Mouse (Mus musculus): ENCODE data around the gene Gm43638. TPM values are rescaled to one million over a fixed set of nuclear protein-coding genes. Genes with fewer than 3 reads are reported as not detected.
A peak's percentile ranks its signal among the peaks of the same experiment; 100 is the strongest.
"Not testable (repeated sequence)": the region's sequence is repeated elsewhere in the genome, so short reads cannot be mapped to it uniquely, and the experiment has no call there.

The Gm43638 gene
- polyA plus RNA-seq, 1 experiment from 2014 or later = not detected

DNA sequence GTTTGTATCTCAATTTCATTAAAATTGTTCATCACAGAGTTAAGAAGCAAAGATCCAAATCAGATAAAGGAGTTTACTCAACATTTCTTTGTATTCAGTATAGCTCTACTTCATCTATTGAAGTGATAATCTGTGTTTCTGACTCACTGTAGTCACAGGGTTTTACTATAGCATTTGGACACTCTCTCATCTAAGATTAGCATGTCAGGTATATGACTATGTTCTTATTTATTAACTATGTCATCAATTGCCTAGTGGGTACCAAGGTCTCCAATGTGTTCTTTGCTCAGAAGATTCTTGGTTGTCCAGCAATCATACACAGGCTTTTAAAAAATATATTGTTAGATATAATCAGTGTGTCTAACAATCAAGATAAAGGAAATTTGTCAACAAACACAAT lies 31.1 kb downstream of the Gm43638 start:
- Histone ChIP-seq H3K27me3 (ENCODE audit: poor library complexity, severe bottlenecking) (no peaks in the 10 kb centered on the region), H3K36me3 (replicated peaks) (no peaks in the 10 kb centered on the region), H3K4me3 (no peak overlapping the region), H3K4me1 (no peaks in the 10 kb centered on the region), H3K9me3 (no peaks in the 10 kb centered on the region), H3K27ac (no peak overlapping the region)
- DNase-seq (ENCODE audit: extremely low spot score, low spot score) = no peak

DNA sequence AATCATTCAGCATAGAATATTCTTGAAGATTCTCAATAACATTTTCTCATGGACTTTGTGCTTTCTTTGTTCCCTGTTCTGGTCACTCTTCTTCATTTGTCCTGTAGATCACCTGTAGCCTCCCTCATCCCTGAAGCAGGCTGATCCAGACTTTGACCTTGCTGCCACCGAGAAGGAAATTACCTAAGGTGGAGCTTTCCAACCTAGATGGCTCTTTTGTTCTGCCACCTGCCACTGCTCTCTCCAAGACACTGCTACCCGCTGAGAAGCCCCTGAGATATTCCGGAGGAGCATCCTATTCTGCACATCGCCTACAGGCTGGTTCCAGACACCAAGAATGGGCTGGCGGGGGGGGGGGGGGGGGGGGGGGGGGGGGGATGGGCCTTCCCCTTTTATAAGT lies 34.1 kb downstream of the Gm43638 start:
- WGBS = 66% methylated on average over 3 of the region's 5 CpGs
- H3K27me3 ChIP-seq (ENCODE audit: poor library complexity, severe bottlenecking); H3K36me3 ChIP-seq (replicated peaks); H3K9me3 ChIP-seq; H3K4me1 ChIP-seq; H3K27ac ChIP-seq; H3K4me3 ChIP-seq; DNase-seq (ENCODE audit: extremely low spot score, low spot score): not testable (repeated sequence)

DNA sequence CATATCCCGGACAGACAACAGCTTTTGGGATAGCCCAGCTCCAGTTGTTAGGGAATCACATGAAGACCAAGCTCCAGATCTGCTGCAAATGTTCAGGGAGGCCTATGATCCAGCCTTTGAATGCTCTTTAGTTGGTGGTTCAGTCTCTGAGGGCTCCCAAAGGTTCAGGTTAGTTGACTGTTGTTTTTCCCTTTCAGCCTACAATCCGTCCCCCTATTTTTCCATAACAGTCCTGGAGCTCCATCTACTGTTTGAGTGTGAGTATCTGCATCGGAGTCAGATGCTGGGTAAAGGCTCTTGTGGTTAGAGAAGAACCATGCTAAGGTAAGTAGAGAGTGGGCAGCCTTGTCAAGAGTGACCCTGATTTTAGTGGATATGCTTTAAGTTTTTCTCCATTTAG lies 50.3 kb downstream of the Gm43638 start:
- Histone ChIP-seq H3K27me3 (ENCODE audit: poor library complexity, severe bottlenecking) (no peaks in the 10 kb centered on the region), H3K9me3 (no peaks in the 10 kb centered on the region), H3K36me3 (replicated peaks) (no peaks in the 10 kb centered on the region), H3K4me3 (no peak overlapping the region), H3K27ac (no peak overlapping the region), H3K4me1 (no peaks in the 10 kb centered on the region)
- 41% methylated on average over 3 of the region's 3 CpGs for WGBS
- DNase-seq (ENCODE audit: extremely low spot score, low spot score) = peak; percentile 16

DNA sequence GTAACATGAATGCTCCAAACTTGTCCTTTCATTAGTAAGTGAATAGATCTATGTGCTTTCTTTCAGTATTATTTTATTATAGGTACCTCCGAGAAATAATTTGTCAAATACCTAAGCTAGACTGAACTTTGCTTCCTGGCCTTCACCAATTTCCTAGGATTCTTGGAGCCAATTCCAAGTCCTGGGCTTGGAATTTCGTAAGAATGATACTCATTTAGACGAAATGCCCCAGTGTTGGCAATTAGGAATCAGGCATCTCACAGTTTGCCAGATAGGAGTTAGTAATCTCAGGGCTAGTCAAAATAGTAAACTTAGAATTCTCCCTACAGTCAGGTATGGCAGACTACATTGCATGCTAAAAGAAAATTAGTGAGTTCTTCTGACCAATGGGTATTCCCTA lies 60.9 kb downstream of the Gm43638 start:
- WGBS = 86% methylated on average over 3 of the region's 3 CpGs
- no peaks in the 10 kb centered on the region for H3K9me3 ChIP-seq
- H3K27ac ChIP-seq = no peak overlapping the region

DNA sequence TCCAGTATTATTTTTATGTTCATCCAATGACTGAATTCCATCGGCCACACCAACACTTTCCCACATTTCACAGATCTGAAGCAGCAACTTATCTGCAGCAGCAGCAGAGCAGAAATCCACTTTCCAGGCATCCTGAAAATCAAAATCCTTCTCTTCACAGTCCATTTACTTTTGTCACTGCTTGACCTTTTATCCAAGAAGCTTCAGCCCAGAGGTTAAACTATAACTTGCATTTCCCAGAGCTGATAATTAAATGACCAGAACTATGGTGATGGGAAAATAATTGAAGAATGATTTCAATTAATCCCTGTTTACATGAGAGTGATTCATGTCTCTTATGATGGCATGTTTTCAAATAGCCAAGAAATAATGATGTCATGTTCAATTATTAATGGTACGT lies 62.6 kb downstream of the Gm43638 start, which contains the start of gene Ugt2b38:
Gene Ugt2b38 (minus strand): TSS at position 163 of the 400 bp plus-strand sequence.
- not testable (repeated sequence) for DNase-seq (ENCODE audit: extremely low spot score, low spot score); H3K27ac ChIP-seq; H3K4me3 ChIP-seq; H3K27me3 ChIP-seq (ENCODE audit: poor library complexity, severe bottlenecking); H3K36me3 ChIP-seq (replicated peaks); H3K4me1 ChIP-seq; H3K9me3 ChIP-seq
- WGBS = 94% methylated on average over 1 of the region's 2 CpGs

More for the DNA sequence above, 60.9 kb downstream of the Gm43638 start:
- Histone ChIP-seq H3K27me3 (ENCODE audit: poor library complexity, severe bottlenecking) (no peaks in the 10 kb centered on the region), H3K4me3 (no peak overlapping the region), H3K4me1 (no peaks in the 10 kb centered on the region), H3K36me3 (replicated peaks) (no peaks in the 10 kb centered on the region)
- no peak for DNase-seq (ENCODE audit: extremely low spot score, low spot score)

Other genes starting within 250 kb of the Gm43638 start
- not detected in 2 replicates for gene Ugt2b37, start 232.0 kb downstream of the Gm43638 start, polyA plus RNA-seq (2016; fragmentation: Nextera tagmentation; extraction: Ambion mirVana)
- 0.07 TPM in 1 of 2 replicates, not detected in the other for gene Ugt2a3, start 149.6 kb downstream of the Gm43638 start, polyA plus RNA-seq (2016; fragmentation: Nextera tagmentation; extraction: Ambion mirVana)
- 0.07 TPM in 1 of 2 replicates, not detected in the other for gene Ugt2b38, start 62.6 kb downstream of the Gm43638 start, polyA plus RNA-seq (2016; fragmentation: Nextera tagmentation; extraction: Ambion mirVana)
- not detected in 2 replicates for gene Ugt2a2, start 4.5 kb downstream of the Gm43638 start, polyA plus RNA-seq (2016; fragmentation: Nextera tagmentation; extraction: Ambion mirVana)
- not detected in 2 replicates for gene Ugt2a1, start 4.1 kb upstream of the Gm43638 start, polyA plus RNA-seq (2016; fragmentation: Nextera tagmentation; extraction: Ambion mirVana)
- not detected in 2 replicates for gene Sult1b1, start 51.4 kb upstream of the Gm43638 start, polyA plus RNA-seq (2016; fragmentation: Nextera tagmentation; extraction: Ambion mirVana)
- gene Sult1d1, start 82.2 kb upstream of the Gm43638 start, polyA plus RNA-seq (2016; fragmentation: Nextera tagmentation; extraction: Ambion mirVana) = not detected in 2 replicates
- 1.0 and 1.7 TPM in 2 replicates for gene Sult1e1, start 104.8 kb upstream of the Gm43638 start, polyA plus RNA-seq (2016; fragmentation: Nextera tagmentation; extraction: Ambion mirVana)
- gene Csn1s1, start 179.4 kb upstream of the Gm43638 start, polyA plus RNA-seq (2016; fragmentation: Nextera tagmentation; extraction: Ambion mirVana) = not detected in 2 replicates
- gene Csn2, start 212.8 kb upstream of the Gm43638 start, polyA plus RNA-seq (2016; fragmentation: Nextera tagmentation; extraction: Ambion mirVana) = not detected in 2 replicates